Mouse (Mus musculus): ENCODE measurements at regions not wholly inside any gene's neighbourhood (a gene's known extent, or its start where the extent isn't known, plus 50 kb on each side); places are given as distances from the start of the nearest gene placed in this dataset.

- DNase-seq: no peak
Measured at GRCm38 (mm10) chr4:12620756-12621270, 449.0 kb upstream of the Fam92a start.

DNA sequence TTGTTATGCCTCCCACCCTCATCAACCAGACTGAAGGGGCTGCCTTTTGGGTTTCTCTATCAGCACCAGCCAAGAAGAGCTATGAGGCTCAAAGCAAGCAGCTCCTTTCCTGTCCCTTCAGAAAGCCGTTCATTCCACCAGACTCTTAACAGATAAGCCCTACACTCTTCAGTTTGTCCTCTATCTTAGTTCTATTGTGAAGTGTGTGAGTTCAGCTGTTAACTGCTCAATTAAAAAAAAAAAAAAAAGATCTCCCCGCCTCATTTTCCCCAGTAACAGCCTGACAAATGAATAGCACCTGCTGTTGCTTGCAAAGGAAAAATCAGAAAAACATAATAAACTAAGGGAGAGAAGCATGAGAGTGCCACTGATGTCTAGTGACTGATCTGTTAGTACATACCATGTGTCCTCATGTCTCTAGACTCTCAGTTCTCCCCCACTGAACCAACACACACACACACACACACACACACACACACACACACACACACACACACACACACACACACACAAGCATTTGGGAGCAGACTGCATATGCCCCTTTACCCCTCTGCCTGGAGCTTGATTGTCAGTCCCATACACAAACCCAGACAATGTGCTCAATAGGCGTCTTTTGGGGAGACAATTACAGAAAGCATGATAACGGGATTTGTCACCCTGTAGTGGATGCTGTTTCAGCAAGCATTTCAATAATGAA is 448.4 kb upstream of the Fam92a start:
- DNase-seq: no peak

DNA sequence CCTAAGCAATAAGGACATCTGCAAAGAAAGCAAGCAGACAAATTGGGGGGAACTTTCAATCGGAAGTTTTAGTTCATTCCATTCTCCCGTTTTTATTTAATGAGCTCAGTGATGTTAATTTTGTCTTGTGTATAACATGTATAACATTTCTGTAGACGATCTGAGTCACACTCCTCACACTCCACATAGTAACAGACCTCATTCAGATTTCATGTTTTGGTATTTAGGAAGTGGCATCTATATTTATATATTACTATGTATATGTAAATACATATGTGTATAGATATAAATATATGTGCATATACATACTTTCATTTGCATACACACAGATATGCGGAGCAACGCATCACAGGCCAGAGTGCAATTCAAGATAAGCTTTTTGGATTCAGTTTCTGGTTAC is 444.9 kb upstream of the Fam92a start:
- DNase-seq: no peak

DNA sequence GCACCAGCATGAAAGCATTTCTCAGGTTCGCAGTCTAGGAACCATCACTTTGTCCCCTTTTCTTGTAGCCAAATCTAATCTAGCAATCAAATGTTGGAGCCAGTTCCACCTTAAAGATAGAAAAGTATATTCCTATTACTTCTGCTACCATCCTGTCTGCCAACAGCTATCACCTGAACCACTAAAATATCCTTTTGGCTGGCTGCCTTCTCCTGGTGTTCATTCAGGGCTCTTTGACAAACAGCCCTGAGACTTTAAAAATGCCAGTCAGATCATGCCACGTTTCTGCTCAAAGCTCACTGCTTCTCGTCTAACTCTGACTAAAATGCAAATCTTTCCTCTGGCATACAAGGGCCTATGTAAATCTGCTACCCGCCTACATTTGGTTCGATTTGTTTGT is 439.7 kb upstream of the Fam92a start:
- DNase-seq: no peak

DNA sequence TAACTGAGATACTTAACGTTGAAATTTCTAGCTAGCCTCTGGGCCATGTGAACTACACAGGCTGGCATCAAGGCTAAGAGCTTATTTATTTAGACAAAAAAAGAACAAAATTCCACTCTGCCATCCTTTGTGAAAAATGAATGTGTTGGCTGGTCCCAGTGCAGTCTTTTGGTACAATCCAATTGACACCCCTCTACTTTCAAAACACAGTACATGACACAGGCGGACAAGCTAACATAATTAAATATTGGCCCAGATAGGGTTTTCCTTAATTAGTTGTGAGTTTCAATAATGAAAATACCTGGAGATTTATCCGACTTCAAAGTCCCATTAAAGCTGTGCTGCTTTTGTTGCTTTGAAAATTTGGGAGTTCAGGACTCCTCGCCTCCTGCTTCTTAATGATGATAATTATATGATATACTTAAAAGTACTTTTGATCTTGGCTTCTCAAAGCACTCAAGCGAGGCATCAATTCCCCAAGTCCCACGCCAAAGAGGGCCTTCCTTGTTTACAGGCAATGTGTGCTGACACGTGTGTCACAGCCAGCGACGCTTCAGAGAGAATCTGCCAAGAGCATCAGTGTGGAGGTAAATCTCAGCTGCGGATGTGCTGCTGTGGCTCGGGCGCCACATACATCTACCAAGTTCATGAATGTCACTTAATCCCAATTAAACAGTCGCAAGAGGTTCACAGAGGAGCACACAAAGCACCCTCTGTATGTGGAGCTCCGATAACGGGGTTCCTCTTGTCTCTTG is 429.5 kb upstream of the Fam92a start:
- DNase-seq: no peak

- DNase-seq: no peak
Measured at GRCm38 (mm10) chr4:12595801-12596515, 424.1 kb upstream of the Fam92a start.

DNA sequence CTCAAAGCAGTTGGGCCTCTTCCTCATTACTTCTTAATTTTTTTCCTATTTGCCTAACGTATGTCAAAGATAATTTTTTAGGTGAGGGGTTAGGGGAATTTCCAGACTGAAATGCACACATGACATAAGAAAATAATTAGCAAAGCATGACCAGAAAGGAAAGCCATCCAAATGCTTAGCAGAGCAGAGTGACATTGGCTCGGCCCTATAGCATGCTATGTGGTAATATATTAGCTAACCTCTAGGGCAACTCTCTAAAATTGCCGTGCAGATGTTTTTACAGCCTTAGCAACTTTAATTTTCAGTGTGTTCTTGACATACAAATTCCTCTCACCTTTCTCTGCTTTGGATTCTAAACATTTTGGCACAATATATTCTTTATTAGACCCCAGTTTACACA is 421.2 kb upstream of the Fam92a start:
- no peak for DNase-seq

GRCm38 (mm10) chr4:12578102-12578501 is 406.3 kb upstream of the Fam92a start:
- no peak for DNase-seq

DNA sequence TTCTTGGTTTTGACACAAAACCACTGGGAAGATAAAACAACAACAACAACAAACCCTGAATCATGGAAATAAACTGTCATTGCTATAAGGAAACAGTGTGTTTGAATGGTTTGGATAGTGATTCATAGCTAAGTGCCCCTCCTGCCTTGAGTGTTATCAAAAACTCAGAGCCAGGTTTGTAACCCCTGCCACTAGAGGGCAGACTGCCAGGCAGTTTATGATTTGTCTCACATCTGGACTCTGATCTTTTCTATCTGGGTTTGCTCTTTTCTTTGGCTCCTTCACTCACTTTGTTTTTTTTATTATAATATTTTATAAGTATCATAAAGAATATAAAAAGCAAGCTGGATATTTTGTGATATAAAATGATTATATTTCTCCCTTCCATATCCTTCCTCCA is 400.1 kb upstream of the Fam92a start:
- peak; percentile 5 to 66 for DNase-seq

DNA sequence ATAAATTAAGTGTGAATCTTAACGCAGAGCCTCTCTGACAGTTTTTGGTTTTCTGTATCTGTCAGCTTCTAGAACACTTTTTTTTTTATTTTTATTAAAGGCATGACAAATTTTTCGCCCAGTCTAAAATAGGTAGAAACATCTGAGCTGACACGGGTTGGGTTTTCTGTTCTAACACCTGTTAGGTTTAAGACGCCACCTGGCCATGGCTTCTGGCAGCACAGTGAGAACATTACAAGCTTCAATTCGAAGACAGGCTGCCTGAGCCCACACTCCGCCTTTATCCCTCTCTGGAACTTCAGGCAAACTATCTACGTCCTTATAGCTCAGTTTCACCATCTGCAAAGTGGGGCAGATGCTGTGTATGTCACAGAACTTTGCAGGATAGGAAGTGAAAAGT is 398.9 kb upstream of the Fam92a start:
- no peak for DNase-seq

DNA sequence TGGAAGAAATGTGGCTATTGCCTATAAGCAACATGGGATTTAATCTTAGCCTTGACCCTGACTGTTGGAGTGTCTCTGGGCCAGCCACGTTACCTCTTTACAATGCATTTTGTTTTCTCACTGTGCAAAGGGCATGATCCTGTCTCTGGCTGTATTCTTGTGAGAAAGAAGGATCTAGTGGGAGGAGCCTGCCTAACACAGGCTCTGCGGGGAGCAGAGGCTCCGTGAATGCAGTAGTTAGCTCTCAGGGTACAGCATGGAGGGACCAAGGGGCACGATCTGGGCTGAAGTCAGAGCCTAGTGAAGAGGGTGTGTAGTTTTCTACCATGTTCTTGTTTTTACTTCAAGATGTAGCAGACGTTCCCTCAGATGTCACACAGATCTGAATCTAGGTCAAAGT is 395.8 kb upstream of the Fam92a start:
- no peak for DNase-seq

- peak; percentile 5 to 11 for DNase-seq
Measured at GRCm38 (mm10) chr4:12563016-12563415, 391.2 kb upstream of the Fam92a start.

- DNase-seq: no peak
Measured at GRCm38 (mm10) chr4:12560546-12560945, 388.7 kb upstream of the Fam92a start.

DNA sequence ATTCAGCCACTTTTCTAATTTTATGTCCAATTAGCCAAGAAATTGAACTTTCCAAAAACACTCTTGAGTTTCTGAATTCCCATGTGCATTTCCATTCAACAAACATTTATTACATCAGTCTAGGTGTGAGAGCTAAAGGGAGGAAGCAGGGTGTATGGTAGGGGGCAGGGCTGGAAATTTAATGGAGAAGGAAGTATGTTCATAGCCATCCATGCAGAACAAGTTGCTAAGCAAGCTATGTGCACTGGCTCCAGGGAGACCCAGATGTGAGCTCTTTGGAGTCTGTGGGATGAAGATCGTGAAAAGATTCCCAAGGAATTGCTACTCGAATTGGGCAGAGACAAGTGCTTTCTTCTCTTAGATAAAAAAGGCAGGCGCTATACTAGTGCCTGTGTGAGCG is 388.2 kb upstream of the Fam92a start:
- no peak for DNase-seq

DNA sequence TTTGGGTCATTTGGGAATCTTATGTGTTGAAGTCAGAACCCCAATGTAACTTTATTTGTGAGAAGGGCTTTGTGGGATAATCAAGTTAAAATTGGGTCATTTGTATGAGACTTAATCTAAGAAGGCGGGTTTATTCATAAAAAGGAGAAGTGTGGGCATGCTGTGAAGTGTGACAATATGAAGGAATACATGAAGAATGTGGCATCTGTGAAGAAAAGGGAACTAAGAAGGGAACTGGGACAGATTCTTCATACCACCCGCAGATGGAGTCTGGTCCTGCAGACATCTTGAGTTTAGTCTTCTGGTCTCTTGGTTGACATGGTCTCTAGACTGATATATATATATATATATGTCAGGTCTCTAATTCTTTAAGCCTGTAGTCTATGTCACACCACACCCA is 385.3 kb upstream of the Fam92a start:
- DNase-seq: no peak

DNA sequence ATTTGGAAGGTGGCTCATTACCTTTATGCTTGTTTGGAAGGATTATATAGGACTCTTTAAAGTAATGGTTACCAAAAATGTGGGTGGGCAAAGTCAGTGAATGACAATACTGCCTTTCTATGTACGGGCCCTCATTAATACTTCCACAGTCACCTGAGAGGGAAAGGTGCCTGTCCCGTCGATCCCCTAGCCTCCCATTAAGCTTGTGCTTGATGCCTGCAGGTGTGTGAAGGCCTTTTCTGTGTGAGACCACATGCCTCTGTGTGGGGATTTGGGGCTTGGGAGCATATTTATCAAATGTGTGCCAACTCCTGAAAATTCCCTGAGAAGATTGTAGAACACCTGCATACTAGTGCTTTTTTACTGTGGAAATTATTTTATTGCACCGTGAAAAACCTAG is 377.4 kb upstream of the Fam92a start:
- no peak for DNase-seq

DNA sequence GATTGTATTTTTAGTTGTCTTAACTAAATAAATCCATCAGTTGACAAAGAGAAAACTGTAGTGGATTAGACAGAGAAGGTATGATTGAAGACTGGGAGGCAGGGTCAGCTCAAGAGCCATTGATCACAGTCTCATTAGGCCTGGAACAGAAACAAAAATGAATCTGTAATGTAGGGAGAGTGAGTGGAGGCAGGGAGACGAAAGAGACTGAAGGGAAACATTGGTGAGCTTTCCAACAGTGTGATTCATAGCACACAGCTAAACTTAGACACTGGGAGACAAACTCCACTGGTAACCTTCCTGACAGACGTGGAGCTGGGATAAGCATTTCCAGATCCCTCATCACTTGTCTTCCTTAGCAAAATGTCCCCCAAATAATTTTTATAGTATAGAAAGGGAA is 372.1 kb upstream of the Fam92a start:
- DNase-seq: no peak

GRCm38 (mm10) chr4:12541508-12541907 is 369.7 kb upstream of the Fam92a start:
- no peak for DNase-seq

GRCm38 (mm10) chr4:12539184-12539791 is 367.5 kb upstream of the Fam92a start:
- no peak for DNase-seq

DNA sequence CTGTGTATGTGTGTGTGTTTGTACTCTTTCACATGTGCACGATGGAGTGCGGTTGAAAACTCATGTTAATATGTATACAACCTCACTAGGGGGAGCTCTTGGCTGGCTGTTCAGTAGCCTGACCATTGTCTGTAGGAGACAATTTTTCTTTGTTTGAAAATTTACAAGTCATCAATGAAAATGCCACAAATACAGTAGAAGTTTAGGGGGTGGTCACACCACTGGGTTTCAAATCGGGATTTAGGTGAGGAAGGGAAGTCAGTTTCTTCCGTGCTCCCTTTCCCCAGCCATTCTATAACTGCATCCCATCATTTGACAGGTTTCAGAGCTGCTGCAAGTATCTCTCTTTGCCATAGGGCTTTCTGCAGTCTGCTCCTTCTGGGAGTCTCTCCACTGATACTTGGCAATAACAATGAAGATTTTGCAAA is 366.9 kb upstream of the Fam92a start:
- peak; percentile 21 to 69 for DNase-seq

DNA sequence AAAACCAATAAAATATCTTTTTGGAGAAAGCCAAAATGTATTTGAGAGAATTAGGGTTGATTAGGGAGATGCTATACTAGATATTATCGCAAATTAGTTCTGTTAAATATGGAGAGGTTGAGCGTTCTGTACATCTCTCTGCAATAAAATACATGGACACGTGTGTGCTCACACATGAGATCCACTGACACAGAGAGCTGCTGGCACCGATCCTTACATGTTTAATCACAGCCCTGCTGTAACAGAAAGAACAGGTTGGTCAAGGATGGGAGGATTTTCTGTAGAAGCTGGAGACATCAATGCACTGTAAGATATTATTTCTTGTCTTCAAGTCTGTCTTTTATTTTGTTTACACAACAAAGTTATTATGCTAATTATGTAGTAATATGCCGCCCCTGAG is 366.2 kb upstream of the Fam92a start:
- no peak for DNase-seq

DNA sequence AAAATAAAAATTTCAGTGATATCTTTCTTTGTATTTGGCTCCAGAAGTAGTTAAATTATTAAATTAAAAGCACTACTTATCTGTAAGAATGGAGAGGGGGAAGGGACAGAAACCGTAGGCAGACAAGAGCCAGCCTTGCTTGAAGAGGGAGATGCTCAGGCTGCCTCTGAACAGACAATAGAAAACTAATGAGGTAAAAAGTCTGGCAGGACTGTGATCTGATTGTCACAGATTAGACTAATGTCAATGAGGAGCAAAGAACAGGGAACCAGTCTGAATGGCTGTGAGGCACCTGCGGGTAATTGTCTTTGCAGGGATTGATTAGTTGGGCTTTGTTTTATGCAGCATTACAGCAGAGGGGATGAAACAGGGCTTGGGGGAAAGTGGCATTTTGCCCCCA is 362.3 kb upstream of the Fam92a start:
- DNase-seq: no peak

DNA sequence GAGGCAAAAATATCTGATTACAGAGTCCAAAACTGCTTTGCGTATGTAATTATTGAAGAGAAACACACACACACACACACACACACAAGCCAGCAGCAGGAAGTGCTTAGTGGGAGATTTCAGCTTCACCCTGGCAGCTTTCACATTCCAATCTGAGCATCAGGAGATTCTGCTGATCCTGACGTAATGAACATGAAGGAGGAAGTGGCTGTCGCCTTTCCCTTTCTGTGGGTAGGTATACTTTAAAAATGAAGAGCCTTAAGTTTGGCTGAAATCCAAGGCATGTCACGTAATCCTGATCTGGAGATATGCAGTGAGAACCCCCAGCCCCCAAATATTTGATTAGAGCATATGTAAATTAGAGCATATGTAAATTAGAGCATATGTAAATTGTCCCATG is 361.1 kb upstream of the Fam92a start:
- no peak for DNase-seq
